Mouse (Mus musculus): ENCODE data around the gene Oxsm. TPM values are rescaled to one million over a fixed set of nuclear protein-coding genes. Genes with fewer than 3 reads are reported as not detected.

The Oxsm gene
- polyA plus RNA-seq, 1 experiment from 2014 or later = 1.4 TPM

DNA sequence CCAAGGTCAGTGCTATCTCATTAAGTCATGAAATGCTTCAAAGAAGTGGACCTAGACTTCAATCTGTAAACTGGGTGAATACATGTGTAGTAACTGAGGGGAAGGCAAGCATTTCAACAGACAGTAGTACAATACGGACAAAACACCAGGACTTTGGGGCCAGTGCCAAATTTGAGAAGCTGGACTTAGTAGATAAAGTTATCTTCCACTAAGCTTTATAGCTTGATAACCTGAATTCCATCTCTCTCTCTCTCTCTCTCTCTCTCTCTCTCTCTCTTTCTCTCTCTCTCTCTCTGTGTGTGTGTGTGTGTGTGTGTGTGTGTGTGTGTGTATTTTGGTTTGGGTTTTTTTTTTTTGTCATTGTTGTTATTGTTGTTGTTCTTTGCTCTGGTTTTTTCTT, 4.5 kb downstream of the Oxsm start:
- Histone ChIP-seq H3K4me2 (ENCODE audit: low read depth, low read length) (no peak overlapping the region), H3K9ac (replicated peaks; ENCODE audit: low read depth, low read length) (no peak overlapping the region), H3K9me3 (ENCODE audit: control insufficient read depth, low read length) (no peaks in the 10 kb centered on the region), H3K27me3 (ENCODE audit: control insufficient read depth, insufficient read depth, low read length) (no peaks in the 10 kb centered on the region), H3K27ac (ENCODE audit: low read depth, low read length) (no peak overlapping the region), H3K36me3 (ENCODE audit: control insufficient read depth, insufficient read depth, low read length) (no peaks in the 10 kb centered on the region), H3K4me1 (ENCODE audit: control insufficient read depth, insufficient read depth, low read length) (peaks cover 11% of the 10 kb centered on the region), H3K4me3 (ENCODE audit: low read depth, low read length) (no peak overlapping the region)
- 94% methylated on average over 1 of the region's 1 CpGs for WGBS
- ATAC-seq (ENCODE audit: low read depth) = no peak

DNA sequence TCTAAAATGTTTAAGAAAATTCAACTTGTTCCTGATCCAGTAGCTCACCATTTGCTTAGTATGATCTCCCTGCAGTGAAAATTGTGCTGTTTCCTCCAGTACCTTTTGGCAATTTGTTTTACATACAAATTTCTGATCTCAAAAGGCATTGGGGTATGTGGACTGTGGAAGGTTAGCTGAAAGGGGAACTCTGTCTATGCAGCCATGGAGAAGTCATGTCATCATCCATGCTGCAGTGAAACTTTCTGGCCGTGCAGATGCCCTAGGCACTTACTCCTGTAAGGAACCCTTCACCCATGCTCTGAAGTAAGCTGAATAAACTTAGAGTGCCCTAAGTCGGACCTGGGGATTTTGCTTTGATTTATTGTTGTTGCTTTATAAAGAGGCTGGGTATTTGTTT, 5.2 kb downstream of the Oxsm start:
- Histone ChIP-seq H3K9ac (replicated peaks; ENCODE audit: low read depth, low read length) (no peak overlapping the region), H3K27me3 (ENCODE audit: control insufficient read depth, insufficient read depth, low read length) (no peaks in the 10 kb centered on the region), H3K36me3 (ENCODE audit: control insufficient read depth, insufficient read depth, low read length) (no peaks in the 10 kb centered on the region), H3K4me2 (ENCODE audit: low read depth, low read length) (no peak overlapping the region), H3K4me3 (ENCODE audit: low read depth, low read length) (no peak overlapping the region), H3K4me1 (ENCODE audit: control insufficient read depth, insufficient read depth, low read length) (peaks cover 9% of the 10 kb centered on the region), H3K27ac (ENCODE audit: low read depth, low read length) (no peak overlapping the region), H3K9me3 (ENCODE audit: control insufficient read depth, low read length) (no peaks in the 10 kb centered on the region)
- 46% methylated on average over 2 of the region's 2 CpGs for WGBS
- no peak for ATAC-seq (ENCODE audit: low read depth)

DNA sequence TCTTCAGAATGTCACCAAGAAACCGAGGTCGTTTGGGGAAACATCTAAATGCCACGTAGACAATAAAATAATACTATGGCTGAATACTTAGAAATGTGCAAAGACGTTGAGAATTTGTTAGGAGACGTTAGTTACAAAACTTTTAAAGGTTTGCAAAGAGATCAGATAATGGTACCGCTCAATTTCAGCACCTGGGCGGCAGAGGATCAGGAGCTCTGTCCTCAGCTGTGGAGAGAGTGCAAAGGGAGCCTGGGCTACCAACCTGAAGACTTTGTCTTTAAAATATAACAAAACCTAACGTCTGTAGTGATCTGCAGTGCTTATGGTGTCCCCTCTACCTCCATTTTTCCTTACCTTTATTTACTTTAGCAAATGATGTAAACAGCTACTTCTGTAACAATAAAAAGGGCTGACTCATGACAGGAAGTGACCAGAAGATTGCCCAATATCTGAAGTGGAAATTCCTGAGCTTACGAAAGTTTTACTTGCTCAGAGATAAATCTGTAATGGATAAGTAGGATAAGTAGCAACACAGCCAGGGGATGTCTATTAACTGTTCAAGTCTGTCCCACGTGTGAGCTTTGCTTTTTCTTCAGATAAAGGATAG, 5.9 kb downstream of the Oxsm start:
- H3K4me3 ChIP-seq (ENCODE audit: low read depth, low read length) = peak overlapping the region; percentile 49
- no peaks in the 10 kb centered on the region for H3K9me3 ChIP-seq (ENCODE audit: control insufficient read depth, low read length)
- peak; percentile 16; the same call in 1 of the 2 replicates for ATAC-seq (ENCODE audit: low read depth)
- H3K9ac ChIP-seq (replicated peaks; ENCODE audit: low read depth, low read length) = peak overlapping the region; percentile 63
- 23% methylated on average over 10 of the region's 10 CpGs for WGBS
- 0 out of 2 replicates have a peak overlapping the region, but pooled peaks have one; percentile 56 for H3K27ac ChIP-seq (ENCODE audit: low read depth, low read length)
- no peaks in the 10 kb centered on the region for H3K27me3 ChIP-seq (ENCODE audit: control insufficient read depth, insufficient read depth, low read length)
- peak overlapping the region; percentile 64 for H3K4me2 ChIP-seq (ENCODE audit: low read depth, low read length)
- H3K4me1 ChIP-seq (ENCODE audit: control insufficient read depth, insufficient read depth, low read length) = peaks cover 9% of the 10 kb centered on the region
- H3K36me3 ChIP-seq (ENCODE audit: control insufficient read depth, insufficient read depth, low read length) = no peaks in the 10 kb centered on the region

DNA sequence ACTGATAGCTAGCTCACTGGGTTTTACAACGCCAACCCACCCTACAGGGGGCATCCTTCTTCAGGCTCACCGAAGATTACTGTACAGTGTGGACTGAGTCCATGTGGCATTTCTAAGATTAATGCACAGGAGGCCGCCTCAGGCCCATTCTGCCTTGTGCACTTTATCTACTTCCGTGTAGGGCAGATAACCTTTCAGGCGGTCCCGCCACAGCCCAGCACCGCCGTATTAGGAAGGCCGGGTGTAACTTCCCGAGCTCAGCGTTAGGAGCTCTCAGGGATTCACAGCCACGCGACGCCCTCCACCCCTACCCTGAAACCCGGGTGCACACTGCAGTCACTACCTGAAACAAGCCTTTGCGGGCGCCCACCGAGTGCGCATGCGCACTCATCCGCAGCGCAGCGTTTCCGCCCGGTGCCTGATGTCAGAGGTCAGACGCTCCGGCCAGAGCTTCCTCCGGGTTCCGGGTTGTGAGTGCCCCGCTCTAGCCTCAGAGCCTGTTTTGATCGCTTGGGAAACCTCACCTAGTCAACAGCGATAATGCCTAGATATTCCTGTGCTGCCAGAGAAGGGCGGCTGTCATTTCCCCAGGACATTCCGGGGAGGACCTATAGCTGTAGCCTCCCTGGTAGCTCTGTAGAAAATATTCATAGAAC, 6.5 kb downstream of the Oxsm start:
- Histone ChIP-seq H3K9me3 (ENCODE audit: control insufficient read depth, low read length) (no peaks in the 10 kb centered on the region), H3K36me3 (ENCODE audit: control insufficient read depth, insufficient read depth, low read length) (no peaks in the 10 kb centered on the region), H3K4me3 (ENCODE audit: low read depth, low read length) (peak overlapping the region; percentile 49), H3K27me3 (ENCODE audit: control insufficient read depth, insufficient read depth, low read length) (no peaks in the 10 kb centered on the region), H3K9ac (replicated peaks; ENCODE audit: low read depth, low read length) (peak overlapping the region; percentile 63), H3K4me1 (ENCODE audit: control insufficient read depth, insufficient read depth, low read length) (peaks cover 9% of the 10 kb centered on the region), H3K27ac (ENCODE audit: low read depth, low read length) (peak overlapping the region; percentile 56; the same call in 1 of the 2 replicates), H3K4me2 (ENCODE audit: low read depth, low read length) (peak overlapping the region; percentile 64)
- 4% methylated on average over 34 of the region's 34 CpGs for WGBS
- peak; percentile 95 for ATAC-seq (ENCODE audit: low read depth)

DNA sequence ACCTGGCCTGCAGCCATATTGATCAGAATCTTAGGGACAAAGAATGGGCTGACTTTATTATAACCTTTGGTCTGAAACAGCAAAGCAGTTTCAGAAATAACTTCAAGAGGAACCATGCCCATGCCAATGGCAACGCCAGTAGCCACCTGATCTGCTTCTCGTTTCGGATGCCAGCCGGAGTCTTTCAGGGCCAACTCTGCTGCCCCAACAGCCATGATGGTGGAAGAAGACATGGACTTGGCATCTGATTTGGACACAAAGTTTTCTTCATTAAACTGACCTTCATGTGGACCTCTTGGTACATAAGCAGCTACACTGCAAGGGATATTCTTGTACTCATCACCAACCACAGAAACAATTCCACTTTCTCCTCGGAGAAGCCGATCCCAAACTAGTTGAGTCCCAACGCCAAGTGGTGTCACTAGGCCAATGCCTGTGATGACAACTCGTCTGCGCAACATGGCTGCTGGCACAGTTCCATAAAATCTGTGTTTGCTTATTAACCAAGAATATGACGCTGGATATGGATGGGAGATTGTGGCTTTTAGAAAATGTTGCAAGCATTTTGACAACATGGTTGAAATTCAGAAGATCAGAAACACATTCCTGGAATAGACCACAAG, 7.3 kb downstream of the Oxsm start:
- H3K36me3 ChIP-seq (ENCODE audit: control insufficient read depth, insufficient read depth, low read length) = no peaks in the 10 kb centered on the region
- no peak overlapping the region for H3K27ac ChIP-seq (ENCODE audit: low read depth, low read length)
- no peak for ATAC-seq (ENCODE audit: low read depth)
- H3K4me1 ChIP-seq (ENCODE audit: control insufficient read depth, insufficient read depth, low read length) = peaks cover 9% of the 10 kb centered on the region
- H3K9ac ChIP-seq (replicated peaks; ENCODE audit: low read depth, low read length) = no peak overlapping the region
- no peaks in the 10 kb centered on the region for H3K9me3 ChIP-seq (ENCODE audit: control insufficient read depth, low read length)
- H3K4me2 ChIP-seq (ENCODE audit: low read depth, low read length) = peak overlapping the region; percentile 64
- no peak overlapping the region; the same call in 1 of the 2 replicates for H3K4me3 ChIP-seq (ENCODE audit: low read depth, low read length)
- WGBS = 97% methylated on average over 10 of the region's 10 CpGs
- H3K27me3 ChIP-seq (ENCODE audit: control insufficient read depth, insufficient read depth, low read length) = no peaks in the 10 kb centered on the region

DNA sequence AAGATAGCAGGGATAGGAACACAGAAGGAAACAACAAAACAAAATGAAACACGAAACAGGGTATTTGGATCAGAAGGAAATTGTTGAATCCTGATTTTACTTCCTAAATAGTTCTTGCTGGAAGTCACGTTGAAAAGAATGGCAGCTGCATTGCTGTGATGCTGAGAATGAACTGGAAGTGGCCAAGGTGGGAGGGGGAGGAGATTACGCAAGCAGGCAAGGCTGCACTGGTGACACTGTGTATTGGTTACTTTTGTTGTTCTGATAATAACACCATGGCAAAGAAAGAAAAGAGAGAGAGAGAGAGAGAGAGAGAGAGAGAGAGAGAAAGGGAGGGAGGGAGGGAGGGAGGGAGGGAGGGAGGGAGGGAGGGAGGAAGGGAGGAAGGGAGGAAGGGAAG, 13.1 kb downstream of the Oxsm start:
- 74% methylated on average over 3 of the region's 3 CpGs for WGBS
- no peak overlapping the region for H3K4me2 ChIP-seq (ENCODE audit: low read depth, low read length)
- no peak for ATAC-seq (ENCODE audit: low read depth)

DNA sequence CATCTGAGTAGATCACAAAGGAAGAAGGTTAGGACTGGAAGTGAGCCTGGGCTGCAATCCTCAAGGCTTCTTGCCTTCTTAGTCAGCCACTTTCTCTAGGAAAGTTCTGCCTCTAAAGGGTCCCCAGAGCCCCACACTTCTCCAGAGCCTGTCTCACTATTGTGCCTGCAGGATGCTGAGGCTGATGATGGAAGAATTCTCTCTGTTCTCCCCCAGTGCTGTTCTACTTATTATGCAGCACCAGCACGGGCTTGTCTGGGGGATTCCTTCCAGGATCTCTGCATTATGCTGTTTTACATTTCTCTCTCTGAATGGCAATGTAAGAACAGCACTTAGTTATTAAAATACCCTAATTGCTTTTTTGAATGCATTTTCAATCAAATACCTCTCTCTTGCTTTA, 16.1 kb downstream of the Oxsm start:
- no peak for ATAC-seq (ENCODE audit: low read depth)
- no peaks in the 10 kb centered on the region for H3K36me3 ChIP-seq (ENCODE audit: control insufficient read depth, insufficient read depth, low read length)

More for the DNA sequence above, 13.1 kb downstream of the Oxsm start:
- H3K4me1 ChIP-seq (ENCODE audit: control insufficient read depth, insufficient read depth, low read length) = no peaks in the 10 kb centered on the region
- no peaks in the 10 kb centered on the region for H3K27me3 ChIP-seq (ENCODE audit: control insufficient read depth, insufficient read depth, low read length)
- H3K9ac ChIP-seq (replicated peaks; ENCODE audit: low read depth, low read length) = no peak overlapping the region
- no peaks in the 10 kb centered on the region for H3K36me3 ChIP-seq (ENCODE audit: control insufficient read depth, insufficient read depth, low read length)
- no peak overlapping the region for H3K27ac ChIP-seq (ENCODE audit: low read depth, low read length)
- no peak overlapping the region for H3K4me3 ChIP-seq (ENCODE audit: low read depth, low read length)
- no peaks in the 10 kb centered on the region for H3K9me3 ChIP-seq (ENCODE audit: control insufficient read depth, low read length)

DNA sequence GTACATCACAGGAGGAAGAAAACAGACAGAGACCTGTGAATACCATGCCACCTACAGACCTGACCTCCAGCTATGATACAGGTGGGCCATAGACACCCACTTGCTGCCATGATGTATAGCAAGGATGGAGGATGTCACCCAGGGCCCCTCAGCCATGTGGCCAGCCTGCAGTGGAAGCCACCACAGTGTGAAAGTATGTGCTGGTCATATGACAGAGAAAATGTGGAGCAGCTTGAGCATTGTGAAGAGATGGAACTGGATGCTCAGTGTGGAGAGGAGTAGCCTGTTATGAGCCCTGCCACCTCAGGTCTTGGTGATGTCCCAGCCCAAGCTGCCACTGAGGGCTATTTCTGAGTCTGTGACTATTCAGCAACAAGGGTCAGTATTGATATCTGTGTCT, 19.0 kb downstream of the Oxsm start:
- H3K36me3 ChIP-seq (ENCODE audit: control insufficient read depth, insufficient read depth, low read length) = no peaks in the 10 kb centered on the region
- ATAC-seq (ENCODE audit: low read depth) = 0 out of 2 replicates have a peak, but pooled peaks have one; percentile 48

More for the DNA sequence above, 16.1 kb downstream of the Oxsm start:
- H3K27me3 ChIP-seq (ENCODE audit: control insufficient read depth, insufficient read depth, low read length) = no peaks in the 10 kb centered on the region
- 22% methylated on average over 1 of the region's 1 CpGs for WGBS
- H3K27ac ChIP-seq (ENCODE audit: low read depth, low read length) = no peak overlapping the region
- no peaks in the 10 kb centered on the region for H3K9me3 ChIP-seq (ENCODE audit: control insufficient read depth, low read length)
- no peak overlapping the region for H3K4me3 ChIP-seq (ENCODE audit: low read depth, low read length)
- H3K9ac ChIP-seq (replicated peaks; ENCODE audit: low read depth, low read length) = no peak overlapping the region
- no peak overlapping the region for H3K4me2 ChIP-seq (ENCODE audit: low read depth, low read length)
- H3K4me1 ChIP-seq (ENCODE audit: control insufficient read depth, insufficient read depth, low read length) = no peaks in the 10 kb centered on the region

DNA sequence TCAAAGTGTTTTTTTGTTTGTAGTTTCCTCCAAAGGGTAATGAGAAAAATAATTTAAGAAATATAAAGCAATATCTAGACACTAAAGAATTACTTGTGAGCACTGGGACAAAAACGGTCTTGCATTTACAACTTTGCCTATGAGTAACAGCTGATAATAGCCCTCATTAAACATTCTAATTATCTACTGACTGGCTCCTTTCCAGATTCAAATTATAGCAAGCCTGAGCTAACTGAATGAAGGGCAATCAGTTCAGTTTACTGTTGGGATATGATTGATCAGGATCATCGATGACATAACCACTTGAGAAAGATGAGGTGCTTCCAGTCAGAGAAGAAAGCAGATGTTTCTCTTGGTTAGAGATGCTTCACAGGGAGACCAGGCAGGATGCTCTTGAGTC, 20.2 kb downstream of the Oxsm start:
- Histone ChIP-seq H3K4me1 (ENCODE audit: control insufficient read depth, insufficient read depth, low read length) (no peaks in the 10 kb centered on the region), H3K4me2 (ENCODE audit: low read depth, low read length) (no peak overlapping the region), H3K9me3 (ENCODE audit: control insufficient read depth, low read length) (no peaks in the 10 kb centered on the region), H3K27ac (ENCODE audit: low read depth, low read length) (no peak overlapping the region), H3K36me3 (ENCODE audit: control insufficient read depth, insufficient read depth, low read length) (no peaks in the 10 kb centered on the region), H3K27me3 (ENCODE audit: control insufficient read depth, insufficient read depth, low read length) (no peaks in the 10 kb centered on the region), H3K9ac (replicated peaks; ENCODE audit: low read depth, low read length) (no peak overlapping the region), H3K4me3 (ENCODE audit: low read depth, low read length) (no peak overlapping the region)
- 38% methylated on average over 2 of the region's 2 CpGs for WGBS
- peak; percentile 54; the same call in 1 of the 2 replicates for ATAC-seq (ENCODE audit: low read depth)

More for the DNA sequence above, 19.0 kb downstream of the Oxsm start:
- H3K4me3 ChIP-seq (ENCODE audit: low read depth, low read length) = no peak overlapping the region
- H3K4me1 ChIP-seq (ENCODE audit: control insufficient read depth, insufficient read depth, low read length) = no peaks in the 10 kb centered on the region
- no peaks in the 10 kb centered on the region for H3K27me3 ChIP-seq (ENCODE audit: control insufficient read depth, insufficient read depth, low read length)
- no peaks in the 10 kb centered on the region for H3K9me3 ChIP-seq (ENCODE audit: control insufficient read depth, low read length)
- no peak overlapping the region for H3K4me2 ChIP-seq (ENCODE audit: low read depth, low read length)
- H3K9ac ChIP-seq (replicated peaks; ENCODE audit: low read depth, low read length) = no peak overlapping the region
- H3K27ac ChIP-seq (ENCODE audit: low read depth, low read length) = no peak overlapping the region

All from neural tube, embryonic 14.5 days (tissue).